Mouse (Mus musculus): Measurements from ENCODE around the gene Syce3.
"Not testable (repeated sequence)": the region's sequence is repeated elsewhere in the genome, so short reads cannot be mapped to it uniquely, and the experiment has no call there.

Syce3 gene

DNA sequence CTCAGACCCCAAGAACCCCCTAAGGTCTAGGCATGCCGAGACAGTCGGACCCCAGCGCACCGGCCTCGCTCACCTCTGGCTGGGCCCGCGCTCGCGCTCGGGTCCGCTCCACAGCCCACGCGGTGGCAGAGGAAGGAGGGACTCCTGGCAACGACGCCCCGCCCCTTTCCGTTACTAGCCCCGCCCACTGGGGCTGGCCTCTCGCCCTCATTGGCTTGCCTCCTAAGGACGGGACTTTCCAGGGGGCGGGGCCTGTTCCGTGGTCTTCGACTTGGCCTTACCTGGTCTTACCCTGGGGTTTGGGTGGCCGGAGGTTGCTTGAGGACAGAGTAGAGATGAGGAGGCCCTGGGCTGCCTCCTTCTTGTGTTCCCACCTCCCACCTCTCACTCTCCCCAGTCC is at the start of gene Syce3:
Gene Syce3, minus strand, starts transcription at position 386 of the 400 bp plus-strand sequence.
- no peak for DNase-seq (ENCODE audit: low read depth, low spot score)

DNA sequence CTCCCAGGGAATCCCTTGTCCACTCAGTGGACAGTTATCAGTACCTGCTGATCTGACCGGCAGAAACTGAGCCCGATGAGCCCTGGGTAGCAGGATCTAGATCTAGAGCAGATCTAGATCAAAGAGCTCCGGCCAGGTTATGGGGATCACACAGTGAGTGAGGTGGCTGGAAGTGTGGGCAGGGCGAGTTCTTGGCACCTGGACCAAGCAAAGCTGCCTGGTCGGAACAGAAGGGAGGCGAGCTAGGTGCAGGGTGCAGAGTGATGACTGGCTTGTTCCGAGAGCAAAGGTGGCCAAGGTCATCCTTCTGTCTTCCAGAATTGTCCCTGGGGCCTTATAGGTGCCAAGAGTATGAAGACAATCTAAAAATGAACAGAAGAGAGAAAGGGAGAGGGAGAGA is 49.5 kb upstream of the Syce3 start:
- DNase-seq (ENCODE audit: low read depth, low spot score) = no peak

DNA sequence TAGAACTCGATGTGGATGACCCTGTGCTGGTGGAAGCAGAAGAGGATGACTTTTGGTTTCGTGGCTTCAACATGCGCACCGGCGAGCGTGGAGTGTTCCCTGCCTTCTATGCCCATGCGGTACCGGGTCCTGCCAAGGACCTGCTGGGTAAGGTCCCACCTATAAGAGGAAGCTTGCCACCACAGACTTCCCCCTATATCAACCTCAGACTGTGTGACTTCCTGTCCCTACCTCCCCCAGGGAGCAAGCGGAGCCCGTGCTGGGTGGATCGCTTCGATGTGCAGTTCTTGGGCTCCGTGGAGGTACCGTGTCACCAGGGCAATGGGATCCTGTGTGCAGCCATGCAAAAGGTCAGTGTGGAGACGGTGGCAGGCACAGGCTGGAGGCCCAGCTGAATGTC is 48.6 kb upstream of the Syce3 start:
- DNase-seq (ENCODE audit: low read depth, low spot score) = no peak

DNA sequence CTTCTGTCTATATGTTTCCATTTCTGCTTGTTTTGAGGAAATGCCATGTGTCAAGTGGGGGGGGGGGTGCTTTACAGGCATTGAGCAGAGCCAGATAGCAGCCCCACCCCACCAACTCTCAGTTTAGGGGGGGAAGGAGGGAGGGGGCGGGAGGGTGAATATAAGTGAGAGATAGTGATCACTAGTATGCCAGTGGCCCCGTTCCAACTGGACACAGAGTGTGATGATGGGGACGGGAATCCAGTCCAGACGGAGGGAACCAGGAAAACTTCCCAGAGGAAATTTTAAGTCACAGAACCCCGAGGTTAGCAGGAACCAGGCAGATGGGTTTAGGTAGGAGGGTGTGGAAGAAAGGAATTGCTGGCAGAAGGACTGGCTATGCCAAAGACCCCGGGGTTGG is 45.3 kb upstream of the Syce3 start:
- DNase-seq (ENCODE audit: low read depth, low spot score) = no peak

DNA sequence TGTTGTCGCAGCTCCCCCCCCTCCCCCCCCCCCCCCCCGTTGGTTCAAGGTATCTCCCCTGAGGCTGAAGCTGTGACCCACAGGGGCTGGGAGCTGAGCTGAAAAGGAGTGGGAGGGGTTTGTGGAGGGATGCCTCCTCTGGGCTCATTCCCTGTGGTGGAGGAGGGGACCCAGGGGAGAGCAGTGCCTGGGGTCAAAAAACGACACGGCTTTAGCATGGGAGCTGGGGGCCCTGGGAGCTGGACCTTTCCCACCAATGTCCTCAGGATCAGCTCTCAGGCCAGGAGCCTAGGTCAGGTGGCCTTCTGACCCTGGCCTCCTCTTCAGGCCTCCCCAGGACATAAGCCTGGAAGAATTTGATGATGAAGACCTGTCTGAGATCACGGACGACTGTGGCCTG is 44.6 kb upstream of the Syce3 start:
- no peak for DNase-seq (ENCODE audit: low read depth, low spot score)

DNA sequence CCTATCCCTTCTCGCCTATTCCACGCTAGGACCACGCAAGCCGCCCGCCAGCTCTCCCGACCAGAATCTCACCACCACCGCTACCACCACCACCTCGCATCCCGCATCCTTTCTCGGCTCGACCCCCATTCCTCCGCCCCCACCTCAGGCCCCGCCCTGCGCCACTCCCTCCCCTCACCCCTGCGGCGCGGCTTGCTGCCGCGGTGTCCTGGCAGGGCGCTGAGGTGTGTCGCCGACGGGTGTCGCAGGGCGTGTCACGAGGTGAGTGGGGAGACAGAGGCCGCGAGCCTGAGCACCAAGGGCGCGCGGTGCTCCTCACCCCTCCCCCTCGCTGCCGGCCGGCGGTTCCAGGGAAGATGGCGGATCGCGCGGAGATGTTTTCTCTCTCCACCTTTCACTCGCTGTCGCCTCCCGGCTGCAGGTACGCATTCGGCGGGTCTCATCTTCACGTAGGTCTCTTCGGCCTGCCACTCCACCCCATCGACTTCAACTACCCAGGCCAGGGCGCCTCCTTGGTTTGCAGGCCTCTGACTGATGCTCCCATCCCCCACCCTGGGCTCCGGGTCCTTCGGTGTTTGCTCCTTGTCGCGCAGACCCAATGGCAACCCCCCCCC is 43.7 kb upstream of the Syce3 start, which contains the start of gene Mapk8ip2:
Gene Mapk8ip2, plus strand, starts transcription at position 49 of the 614 bp plus-strand sequence.
- DNase-seq (ENCODE audit: low read depth, low spot score) = no peak

DNA sequence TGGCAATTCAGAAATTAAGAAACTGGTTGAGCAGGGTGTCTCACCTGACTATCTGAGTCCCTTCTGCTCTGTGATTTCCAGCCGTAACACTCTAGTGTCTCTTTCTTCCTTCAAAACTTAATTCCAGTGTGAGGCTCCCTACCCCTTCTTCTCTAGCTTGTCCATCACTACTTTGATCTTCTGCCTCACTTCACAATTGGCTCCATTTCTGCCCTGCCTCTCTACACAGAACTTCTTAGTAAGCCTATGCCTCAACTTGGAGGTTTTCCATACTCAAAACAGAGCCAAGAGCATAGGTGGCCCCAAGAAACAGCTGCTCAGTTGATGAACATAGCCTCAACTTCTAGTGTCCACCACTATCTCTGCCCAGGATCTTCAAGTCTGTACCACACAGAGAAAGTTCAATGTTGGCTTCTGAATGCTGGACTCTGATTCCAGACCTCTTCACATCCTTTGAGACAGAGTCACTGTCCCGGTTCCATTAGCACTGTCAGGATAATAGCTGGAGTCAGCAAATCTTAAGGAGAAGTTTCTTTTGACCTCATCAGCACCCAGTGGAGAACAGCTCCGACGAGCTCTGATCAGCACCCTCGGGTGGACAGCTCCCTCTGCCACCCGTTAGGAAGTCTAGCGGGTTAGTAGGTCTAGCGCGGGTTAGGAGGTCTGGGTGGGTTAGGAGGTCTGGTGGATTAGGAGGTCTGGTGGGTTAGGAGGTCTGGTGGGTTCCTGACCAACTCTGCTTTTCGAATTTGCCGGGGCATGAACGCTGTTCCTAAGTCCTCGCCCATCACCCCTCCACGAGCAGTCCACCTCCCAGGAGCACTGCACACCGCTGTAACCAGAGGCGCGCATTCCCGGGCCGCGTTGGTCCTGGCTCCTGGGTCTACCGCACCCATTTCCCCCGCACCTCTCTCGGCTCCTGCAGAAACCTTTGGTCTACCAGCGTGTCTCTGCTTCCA is 42.9 kb upstream of the Syce3 start:
- no peak for DNase-seq (ENCODE audit: low read depth, low spot score)

DNA sequence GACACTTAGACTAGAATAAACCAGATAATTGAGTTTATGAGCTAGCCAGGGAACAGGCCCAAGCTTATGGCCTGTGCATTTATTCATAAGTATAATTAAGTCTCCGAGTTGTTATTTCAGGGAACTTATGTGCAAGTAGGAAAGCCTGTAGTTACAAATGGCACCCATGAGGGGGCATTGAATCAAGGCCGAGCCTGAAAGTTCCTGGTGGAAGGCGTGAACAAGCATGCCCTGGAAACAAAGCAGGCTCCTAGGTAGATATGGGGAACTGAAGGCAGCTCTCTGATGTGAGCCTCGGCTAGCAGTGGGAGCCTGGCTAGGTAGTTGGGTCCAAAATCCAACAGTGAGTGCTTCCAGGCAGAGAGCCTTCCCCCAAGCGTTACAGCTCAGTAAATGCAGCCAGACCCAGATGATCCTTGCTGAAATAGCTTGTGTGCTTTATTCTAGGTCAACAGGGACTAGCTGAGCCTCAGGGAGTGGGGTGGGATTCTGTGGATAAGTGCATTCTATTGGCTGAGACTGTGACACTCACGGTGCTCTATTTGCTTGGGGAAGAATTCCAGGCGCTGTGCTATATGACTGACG is 32.3 kb upstream of the Syce3 start:
- DNase-seq (ENCODE audit: low read depth, low spot score) = no peak

DNA sequence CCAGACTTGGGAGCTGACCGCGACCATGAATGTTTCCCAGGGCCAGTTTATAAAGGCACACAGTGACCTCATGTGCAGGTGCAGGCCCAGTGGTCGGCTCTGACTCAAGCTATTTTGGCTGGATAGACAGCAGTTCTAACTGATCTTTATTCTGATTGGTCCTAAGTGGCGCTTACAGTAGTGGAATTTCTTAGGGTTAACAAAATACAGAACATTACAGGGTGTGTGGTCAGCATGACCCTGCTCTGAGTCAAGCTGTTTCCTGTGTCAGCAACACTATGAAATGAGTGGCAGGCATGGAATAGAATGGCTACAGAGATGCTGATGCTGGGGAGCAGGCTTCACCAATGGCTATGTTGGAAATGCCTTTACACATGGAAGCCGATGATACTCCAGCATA is 25.6 kb upstream of the Syce3 start:
- no peak for DNase-seq (ENCODE audit: low read depth, low spot score)

DNA sequence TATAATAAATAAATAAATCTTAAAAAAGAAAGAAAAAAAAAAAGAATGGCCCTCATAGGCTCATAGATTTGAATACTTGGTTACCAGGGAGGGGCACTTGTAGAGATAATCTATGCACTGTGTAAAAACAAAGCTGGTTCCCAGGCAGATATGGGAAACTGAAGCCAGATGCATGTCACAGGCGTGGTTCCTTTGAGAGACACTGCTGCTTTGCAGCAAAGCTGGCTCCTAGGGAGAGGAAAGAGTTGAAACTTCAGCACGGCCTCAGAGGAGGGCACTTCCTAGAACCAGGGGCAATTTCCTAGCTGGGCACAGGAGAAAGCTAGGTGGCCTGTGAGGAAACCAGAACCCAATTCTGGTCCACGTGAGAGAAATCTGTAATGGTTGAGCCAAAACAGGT is 23.8 kb upstream of the Syce3 start:
- no peak for DNase-seq (ENCODE audit: low read depth, low spot score)

DNA sequence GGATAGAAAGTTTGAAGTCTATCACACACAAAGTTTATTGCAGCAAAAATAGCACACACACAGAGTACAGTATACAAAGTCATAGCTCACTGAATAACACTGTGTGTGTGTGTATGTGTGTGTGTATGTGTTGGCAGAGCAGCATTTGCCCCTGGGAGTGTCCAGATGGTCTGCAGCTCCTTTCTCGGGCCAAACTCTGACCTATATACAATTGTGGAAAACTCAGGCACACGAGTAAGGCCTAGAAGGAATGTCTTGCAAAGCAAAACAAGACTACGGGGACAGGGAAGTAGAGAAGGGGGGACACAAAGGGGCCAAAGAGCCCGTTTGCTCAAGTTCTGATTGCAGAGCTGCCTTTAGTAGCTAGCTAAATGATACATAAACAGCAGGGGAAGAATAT is 22.6 kb upstream of the Syce3 start:
- DNase-seq (ENCODE audit: low read depth, low spot score) = no peak

DNA sequence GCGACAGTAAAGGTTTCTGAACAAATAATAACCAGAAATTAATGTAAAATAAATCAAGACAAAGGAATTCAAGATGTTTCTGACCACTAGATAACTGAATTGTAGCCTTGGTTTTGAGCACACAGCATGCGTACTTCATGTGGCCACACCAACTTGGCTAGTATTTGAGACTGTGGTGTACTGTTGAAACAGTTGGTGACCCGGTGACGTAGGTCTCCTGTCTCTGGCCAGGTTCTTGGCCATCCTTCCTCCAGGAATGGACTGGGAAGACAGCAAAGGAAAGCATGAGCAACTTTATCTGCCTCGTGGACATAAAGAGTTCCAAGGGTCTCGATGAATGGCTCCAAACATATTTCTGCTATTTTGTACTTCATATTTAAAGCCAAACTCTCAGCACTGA is 21.5 kb upstream of the Syce3 start:
- DNase-seq (ENCODE audit: low read depth, low spot score) = no peak

DNA sequence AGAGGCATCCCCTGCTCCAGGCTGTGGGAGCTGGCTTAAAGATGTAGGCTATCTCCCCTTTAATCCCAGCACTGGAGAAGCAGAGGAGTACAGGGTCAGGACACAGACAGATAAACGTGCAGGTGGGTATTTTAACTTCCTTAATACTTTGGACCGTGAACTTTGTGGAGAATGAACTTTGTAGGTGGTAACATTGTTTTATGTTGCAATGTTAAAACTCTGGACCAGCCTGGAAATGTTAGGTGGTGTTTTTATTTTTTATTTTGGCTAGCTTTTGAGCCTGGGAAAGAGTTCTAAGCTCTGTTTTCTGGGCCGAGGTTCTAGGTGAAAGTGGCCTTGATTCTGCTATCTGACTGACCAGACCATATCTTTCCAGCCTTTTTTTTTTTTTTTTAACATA is 21.0 kb upstream of the Syce3 start:
- no peak for DNase-seq (ENCODE audit: low read depth, low spot score)

DNA sequence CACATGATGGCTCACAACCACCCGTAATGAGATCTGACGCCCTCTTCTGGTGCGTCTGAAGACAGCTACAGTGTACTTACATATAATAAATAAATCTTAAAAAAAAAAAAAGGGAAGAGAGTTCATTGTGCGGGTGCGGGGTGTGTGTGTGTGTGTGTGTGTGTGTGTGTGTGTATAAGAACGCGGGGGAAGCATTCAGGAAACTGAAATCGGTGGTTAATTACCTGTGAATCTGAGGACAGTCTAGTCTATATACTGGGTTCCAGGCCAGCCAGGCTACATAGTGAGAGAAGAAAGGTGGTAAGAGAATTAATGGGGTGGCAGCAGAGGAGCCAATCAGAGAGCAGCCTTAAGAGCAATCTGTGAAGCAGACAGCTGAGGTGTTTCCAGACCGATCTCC is 20.5 kb upstream of the Syce3 start:
- not testable (repeated sequence) for DNase-seq (ENCODE audit: low read depth, low spot score)

DNA sequence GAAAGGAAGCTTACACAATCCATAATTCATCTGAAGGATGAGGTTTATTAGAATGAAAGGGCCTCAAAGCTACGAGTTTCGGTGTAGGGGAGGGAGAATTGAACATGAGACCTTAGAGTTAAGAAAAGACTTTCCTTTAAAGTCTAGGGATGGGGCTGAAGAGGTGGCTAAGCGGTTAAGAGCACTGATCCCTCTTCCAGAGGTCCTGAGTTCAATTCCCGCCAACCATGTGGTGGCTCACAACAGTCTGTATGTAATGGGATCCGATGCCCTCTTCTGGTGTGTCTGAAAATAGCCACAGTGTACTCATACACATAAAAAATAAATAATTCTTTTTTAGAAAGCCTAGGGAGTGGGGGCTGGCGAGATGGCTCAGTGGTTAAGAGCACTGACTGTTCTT is 20.0 kb upstream of the Syce3 start:
- DNase-seq (ENCODE audit: low read depth, low spot score) = no peak

DNA sequence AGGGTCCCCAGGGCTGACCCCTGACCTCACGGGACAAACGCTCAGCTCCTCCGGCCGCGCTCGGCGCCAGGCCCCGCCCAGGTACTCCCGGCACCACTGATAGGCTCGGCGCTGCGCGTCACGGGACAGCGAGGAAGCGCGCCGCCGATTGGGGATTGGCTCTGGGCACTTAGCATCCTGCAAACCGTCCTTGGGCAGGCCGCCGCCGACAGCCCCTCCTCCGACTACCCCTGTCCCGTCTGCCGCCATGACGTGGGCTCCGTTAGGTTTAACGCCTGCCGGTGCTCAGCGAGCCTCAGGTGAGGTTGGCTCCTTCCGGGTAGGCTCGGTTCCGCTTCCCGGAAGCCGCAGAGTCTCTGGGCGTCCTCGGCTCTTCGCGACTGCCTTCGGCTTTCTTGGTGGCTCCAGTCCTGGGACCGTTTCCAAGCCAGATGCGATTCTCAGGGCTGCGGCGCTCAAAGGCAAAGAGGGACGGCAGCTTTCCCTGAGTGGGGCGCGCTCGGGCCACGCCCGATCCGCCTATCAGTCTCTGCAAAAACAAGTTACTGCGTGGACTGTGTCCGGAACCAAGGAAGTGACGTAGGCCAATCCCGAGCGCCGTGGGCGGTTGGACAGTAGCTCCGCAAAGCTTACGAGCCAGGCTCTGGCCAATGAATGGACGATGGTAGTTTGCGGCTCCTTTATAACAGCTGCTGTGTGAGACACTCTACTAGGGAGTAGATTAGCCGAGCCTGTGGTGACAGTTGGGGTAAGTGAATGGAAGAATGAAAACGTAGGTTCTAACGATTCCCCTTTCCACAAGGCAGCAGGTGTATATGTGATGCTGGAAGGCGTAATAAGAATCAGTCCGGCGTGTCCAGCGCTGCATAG is 19.3 kb upstream of the Syce3 start, which contains the start of the genes C730034F03Rik, Gm44502 and Chkb:
Gene C730034F03Rik, plus strand, starts transcription at position 238 of the 870 bp plus-strand sequence.
Gene Gm44502, minus strand, starts transcription at position 345 of the 870 bp plus-strand sequence.
Gene Chkb, minus strand, starts transcription at position 557 of the 870 bp plus-strand sequence.
- peak; percentile 87 for DNase-seq (ENCODE audit: low read depth, low spot score)

DNA sequence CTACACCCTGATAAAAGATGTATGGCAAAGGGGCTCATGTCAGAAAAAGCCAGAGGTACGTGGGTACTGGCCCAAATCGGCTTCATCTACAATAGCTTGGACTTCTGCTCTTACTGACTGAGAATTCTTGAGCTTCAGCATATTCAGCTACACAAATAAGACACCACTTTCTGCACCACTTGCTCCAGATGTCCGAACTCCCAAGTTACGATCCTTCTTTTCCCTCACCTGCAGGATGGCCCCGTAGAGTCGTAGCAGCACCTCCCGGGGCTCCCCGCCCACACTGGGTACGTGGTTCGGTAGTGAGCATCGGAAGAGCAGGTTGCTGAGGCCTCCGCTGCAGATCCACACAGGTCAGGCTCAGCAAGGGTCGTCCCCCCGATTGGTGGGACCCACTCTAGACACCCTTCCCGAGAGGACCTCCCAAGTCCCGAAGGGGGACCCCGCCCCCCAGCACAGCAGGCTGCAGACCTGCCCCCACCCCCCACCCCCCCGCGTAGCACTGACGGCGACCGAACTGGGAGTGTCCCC is 18.6 kb upstream of the Syce3 start:
- no peak for DNase-seq (ENCODE audit: low read depth, low spot score)

DNA sequence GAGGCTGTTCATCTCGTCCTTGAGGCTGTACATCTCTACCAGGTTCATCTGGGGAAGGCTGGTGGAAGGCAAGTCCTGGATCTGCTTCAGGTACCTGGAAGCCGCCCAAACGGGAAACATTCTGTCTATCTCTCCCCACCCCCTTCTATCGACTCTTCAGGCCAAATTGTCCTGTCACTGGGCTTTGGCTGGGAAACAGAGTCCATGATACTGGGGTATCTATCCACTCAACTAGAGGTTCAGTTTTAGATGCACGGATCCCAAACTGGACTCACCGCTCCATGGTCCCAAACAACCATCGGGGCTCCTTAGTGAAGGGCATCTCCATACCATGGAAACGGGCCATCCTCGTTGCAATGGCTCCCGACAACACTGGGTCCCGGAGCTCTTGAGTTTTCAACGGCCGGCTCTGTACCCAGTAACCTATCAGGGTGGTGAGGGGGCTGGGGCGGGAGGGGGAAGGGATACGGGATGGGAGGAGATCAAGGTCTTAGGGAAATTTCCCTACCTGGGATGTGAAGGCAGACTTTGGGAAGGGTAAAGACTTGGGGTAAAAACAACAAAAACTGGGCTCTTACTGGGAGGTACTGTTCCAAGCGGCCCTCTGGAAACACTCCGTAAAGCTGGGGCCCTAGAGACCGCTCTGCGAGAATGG is 18.0 kb upstream of the Syce3 start:
- no peak for DNase-seq (ENCODE audit: low read depth, low spot score)

DNA sequence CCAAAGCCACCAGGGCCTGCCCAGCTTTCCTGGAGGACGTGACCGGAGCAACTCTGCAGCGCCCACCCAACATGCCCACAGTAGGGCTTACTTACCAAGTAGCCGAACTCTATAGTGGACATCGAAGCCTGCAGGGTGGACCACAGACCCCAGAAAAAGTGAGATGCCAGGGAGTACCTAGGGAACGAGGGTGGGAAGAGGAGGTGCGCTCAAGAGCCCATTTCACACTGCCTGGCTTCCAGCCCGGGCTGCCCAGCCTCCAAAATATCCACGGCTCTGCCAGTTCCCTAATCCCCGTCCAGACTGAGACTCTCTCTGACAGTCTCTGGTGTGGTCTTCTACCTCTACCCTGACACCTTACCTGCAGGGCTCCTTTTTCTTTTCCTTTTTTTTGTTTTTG is 16.4 kb upstream of the Syce3 start:
- no peak for DNase-seq (ENCODE audit: low read depth, low spot score)

DNA sequence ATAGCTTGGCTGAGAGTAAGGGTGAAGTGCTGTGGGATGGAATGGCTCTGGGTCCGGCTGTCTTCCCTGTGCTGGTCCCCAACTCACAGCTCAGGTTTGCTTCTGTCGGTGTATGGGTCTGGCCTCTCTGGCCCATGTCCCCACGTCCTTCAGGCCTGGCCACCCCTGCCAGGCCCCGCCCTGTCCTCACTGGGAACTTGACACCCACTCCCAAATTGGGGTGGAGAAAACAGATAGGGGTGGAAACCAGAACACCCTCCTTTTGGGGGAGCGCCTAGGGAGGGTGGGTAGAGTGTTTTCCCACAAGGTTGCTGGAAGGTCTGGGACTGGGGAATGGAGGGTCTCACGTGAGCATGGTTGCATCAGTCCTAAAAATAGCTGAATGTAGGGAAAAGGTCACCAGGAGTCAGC is 15.4 kb upstream of the Syce3 start, which contains the start of gene Cpt1b:
Gene Cpt1b, minus strand, starts transcription at position 153 of the 411 bp plus-strand sequence.
- DNase-seq (ENCODE audit: low read depth, low spot score) = no peak

All from retina, adult 2 months (tissue).